Mouse (Mus musculus) cerebellum, postnatal 10 days (tissue): ENCODE data around the gene Cacna2d3.

Source experiments
- DNase-seq, 2 experiments: peaks; one replicate each; pipeline ENCODE4 v3.0.0; 2021; ENCODE audit warnings: mixed read lengths in 2 of 2

The Cacna2d3 gene

GRCm38 (mm10) chr14:29137614-29138013 is 584.0 kb downstream of the Cacna2d3 start:
- no peak for DNase-seq

- peak; percentile 36 to 41 for DNase-seq
Observed at GRCm38 (mm10) chr14:29137006-29137579, 584.6 kb downstream of the Cacna2d3 start.

GRCm38 (mm10) chr14:29134901-29135300 is 586.8 kb downstream of the Cacna2d3 start:
- DNase-seq: no peak

- peak in 1 of 2 experiments; percentile 25 for DNase-seq
Observed at GRCm38 (mm10) chr14:29130511-29130910, 591.2 kb downstream of the Cacna2d3 start.

- peak in 1 of 2 experiments; percentile 31 for DNase-seq
Observed at GRCm38 (mm10) chr14:29123886-29124285, 597.8 kb downstream of the Cacna2d3 start.

- DNase-seq: no peak
Observed at GRCm38 (mm10) chr14:29122749-29123148, 598.9 kb downstream of the Cacna2d3 start.

- DNase-seq: peak; percentile 73 to 79
Observed at GRCm38 (mm10) chr14:29113852-29114450, 607.7 kb downstream of the Cacna2d3 start.

- peak; percentile 80 to 86 for DNase-seq
Observed at GRCm38 (mm10) chr14:29111666-29112065, 610.0 kb downstream of the Cacna2d3 start.

- peak; percentile 76 to 79 for DNase-seq
Observed at GRCm38 (mm10) chr14:29110351-29111091, 611.1 kb downstream of the Cacna2d3 start.

- no peak for DNase-seq
Observed at GRCm38 (mm10) chr14:29107464-29107863, 614.2 kb downstream of the Cacna2d3 start.

GRCm38 (mm10) chr14:29097776-29098175 is 623.9 kb downstream of the Cacna2d3 start:
- no peak for DNase-seq

GRCm38 (mm10) chr14:29095431-29095830 is 626.2 kb downstream of the Cacna2d3 start:
- no peak for DNase-seq

- peak; percentile 94 to 96 for DNase-seq
Observed at GRCm38 (mm10) chr14:29090074-29090473, 631.6 kb downstream of the Cacna2d3 start.

GRCm38 (mm10) chr14:29086528-29086927 is 635.1 kb downstream of the Cacna2d3 start:
- DNase-seq: no peak

GRCm38 (mm10) chr14:29085493-29086159 is 636.0 kb downstream of the Cacna2d3 start:
- no peak for DNase-seq

GRCm38 (mm10) chr14:29082171-29082570 is 639.5 kb downstream of the Cacna2d3 start:
- DNase-seq: no peak

- DNase-seq: no peak
Observed at GRCm38 (mm10) chr14:29080630-29081029, 641.0 kb downstream of the Cacna2d3 start.

- no peak for DNase-seq
Observed at GRCm38 (mm10) chr14:29080228-29080627, 641.4 kb downstream of the Cacna2d3 start.

GRCm38 (mm10) chr14:29077418-29077817 is 644.2 kb downstream of the Cacna2d3 start:
- DNase-seq: no peak

- DNase-seq: peak; percentile 29 to 33
Observed at GRCm38 (mm10) chr14:29073747-29074146, 647.9 kb downstream of the Cacna2d3 start.

GRCm38 (mm10) chr14:29062676-29063075 is 659.0 kb downstream of the Cacna2d3 start:
- no peak for DNase-seq

GRCm38 (mm10) chr14:29061491-29061890 is 660.2 kb downstream of the Cacna2d3 start:
- peak; percentile 51 to 58 for DNase-seq

- peak; percentile 13 to 25 for DNase-seq
Observed at GRCm38 (mm10) chr14:29060679-29061078, 661.0 kb downstream of the Cacna2d3 start.
